Mouse (Mus musculus): ENCODE data around the gene Mvd. TPM values are rescaled to one million over a fixed set of nuclear protein-coding genes. Genes with fewer than 3 reads are reported as not detected.

Mvd gene
- polyA plus RNA-seq, 1 experiment = 68.7 TPM

DNA sequence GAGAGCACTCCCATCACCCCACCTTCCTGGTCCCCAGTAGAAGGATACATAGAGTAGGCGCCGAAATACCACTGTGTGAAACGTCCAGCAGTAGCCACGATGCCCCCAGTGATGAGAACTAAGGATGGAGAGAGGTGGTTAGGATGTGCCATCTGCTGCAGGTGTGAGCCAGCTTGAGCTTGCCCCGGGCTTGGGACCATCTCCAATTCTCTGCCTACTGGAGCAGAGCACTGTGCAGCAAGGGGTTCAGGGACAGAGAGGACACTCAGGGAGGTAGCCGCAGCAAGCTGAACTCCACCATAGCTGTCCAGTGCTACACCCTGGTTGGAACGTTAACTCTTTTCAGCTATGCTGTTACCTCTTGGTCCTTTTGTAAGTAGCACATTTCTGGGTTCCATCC, 15.6 kb downstream of the Mvd start:
- whole genome bisulfite sequencing = 74% methylated on average over 7 of the region's 7 CpGs
- peaks cover 7% of the 10 kb centered on the region; the same call in 1 of the 2 replicates for H3K4me1 ChIP-seq (ENCODE audit: control insufficient read depth, insufficient read depth, low read length)
- no peaks in the 10 kb centered on the region; the same call in none of the 2 replicates for H3K36me3 ChIP-seq (ENCODE audit: control insufficient read depth, insufficient read depth, low read length)
- no peaks in the 10 kb centered on the region for H3K27me3 ChIP-seq (replicated peaks; ENCODE audit: control insufficient read depth, insufficient read depth, low read length)
- no peak for DNase-seq
- H3K27ac ChIP-seq (ENCODE audit: insufficient read depth, low read depth, low read length) = no peak overlapping the region
- H3K4me3 ChIP-seq (ENCODE audit: insufficient read depth, low read depth, low read length) = no peak overlapping the region
- TF ChIP-seq POLR2A (IDR thresholded peaks at IDR 0.05; ENCODE audit: low read depth, low read length) (no peak), CTCF (conservative IDR thresholded peaks at IDR 0.05; ENCODE audit: insufficient read depth, insufficient read length, low read depth, low read length) (no peak)

DNA sequence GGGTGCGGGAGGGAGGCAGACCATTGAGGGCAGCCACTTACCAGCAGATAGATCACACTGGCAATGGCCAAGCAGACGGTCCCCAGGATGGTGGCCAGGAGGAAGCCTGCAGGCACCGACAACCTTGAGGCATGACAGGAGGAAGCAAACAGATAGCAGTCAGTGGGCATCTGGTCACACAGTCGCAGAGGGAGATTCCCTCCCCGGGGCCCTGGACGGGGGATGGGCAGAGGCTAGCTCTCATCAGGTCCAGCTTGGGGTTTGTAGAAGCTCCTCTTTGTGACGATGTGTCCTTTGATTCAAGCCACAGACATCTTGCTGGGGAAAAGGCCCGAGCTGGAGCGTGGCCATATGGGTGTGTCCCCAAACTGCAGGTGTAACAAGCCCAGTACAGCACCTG, 17.1 kb downstream of the Mvd start:
- TF ChIP-seq POLR2A (IDR thresholded peaks at IDR 0.05; ENCODE audit: low read depth, low read length) (no peak), CTCF (conservative IDR thresholded peaks at IDR 0.05; ENCODE audit: insufficient read depth, insufficient read length, low read depth, low read length) (no peak)
- 84% methylated on average over 9 of the region's 9 CpGs for WGBS
- Histone ChIP-seq H3K27ac (ENCODE audit: insufficient read depth, low read depth, low read length) (no peak overlapping the region), H3K4me3 (ENCODE audit: insufficient read depth, low read depth, low read length) (no peak overlapping the region), H3K4me1 (ENCODE audit: control insufficient read depth, insufficient read depth, low read length) (peaks cover 7% of the 10 kb centered on the region; the same call in 1 of the 2 replicates), H3K36me3 (ENCODE audit: control insufficient read depth, insufficient read depth, low read length) (no peaks in the 10 kb centered on the region; the same call in none of the 2 replicates), H3K27me3 (replicated peaks; ENCODE audit: control insufficient read depth, insufficient read depth, low read length) (no peaks in the 10 kb centered on the region)
- DNase-seq = no peak

DNA sequence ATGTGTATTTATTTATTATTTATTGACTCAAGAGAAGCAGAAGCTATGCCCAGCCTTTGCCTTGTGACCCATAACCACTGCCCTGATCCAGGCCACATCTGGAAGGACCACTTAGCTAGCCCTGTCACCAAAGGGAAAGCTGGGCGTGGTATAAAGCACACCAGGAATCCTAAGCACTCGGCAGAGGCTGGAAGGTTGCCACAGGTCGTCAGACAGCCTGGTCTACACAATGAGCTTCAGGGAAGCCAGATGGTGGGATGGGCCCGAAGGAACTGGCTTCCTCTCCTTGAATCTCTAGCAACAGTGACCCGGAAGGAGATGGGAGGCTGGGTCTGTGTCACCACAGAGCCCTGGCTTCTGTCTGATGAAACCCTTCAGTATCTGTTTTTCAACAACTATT, 19.6 kb downstream of the Mvd start:
- no peak overlapping the region for H3K4me3 ChIP-seq (ENCODE audit: insufficient read depth, low read depth, low read length)
- WGBS = 18% methylated on average over 5 of the region's 5 CpGs
- peak; percentile 65 for DNase-seq

DNA sequence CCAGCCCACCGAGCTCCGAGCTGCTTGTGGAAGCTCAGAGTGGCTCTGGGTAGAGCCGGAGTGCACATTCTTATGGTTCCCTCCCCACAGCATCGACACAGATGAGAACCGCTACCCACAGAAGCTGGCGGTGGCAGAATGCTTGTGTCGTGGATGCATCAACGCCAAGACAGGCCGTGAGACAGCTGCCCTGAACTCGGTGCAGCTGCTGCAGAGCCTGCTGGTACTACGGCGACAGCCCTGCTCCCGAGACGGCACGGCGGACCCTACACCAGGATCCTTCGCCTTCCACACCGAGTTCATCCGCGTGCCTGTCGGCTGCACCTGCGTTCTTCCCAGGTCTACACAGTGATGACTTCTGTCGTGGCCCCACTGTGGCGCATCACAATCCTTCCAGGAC, 20.0 kb downstream of the Mvd start:
- TF ChIP-seq CTCF (conservative IDR thresholded peaks at IDR 0.05; ENCODE audit: insufficient read depth, insufficient read length, low read depth, low read length) (no peak), POLR2A (IDR thresholded peaks at IDR 0.05; ENCODE audit: low read depth, low read length) (no peak)
- Histone ChIP-seq H3K27ac (ENCODE audit: insufficient read depth, low read depth, low read length) (no peak overlapping the region), H3K4me3 (ENCODE audit: insufficient read depth, low read depth, low read length) (no peak overlapping the region), H3K27me3 (replicated peaks; ENCODE audit: control insufficient read depth, insufficient read depth, low read length) (no peaks in the 10 kb centered on the region), H3K36me3 (ENCODE audit: control insufficient read depth, insufficient read depth, low read length) (no peaks in the 10 kb centered on the region; the same call in none of the 2 replicates), H3K4me1 (ENCODE audit: control insufficient read depth, insufficient read depth, low read length) (no peaks in the 10 kb centered on the region)
- 85% methylated on average over 24 of the region's 24 CpGs for WGBS
- no peak for DNase-seq

More for the DNA sequence above, 19.6 kb downstream of the Mvd start:
- Histone ChIP-seq H3K27me3 (replicated peaks; ENCODE audit: control insufficient read depth, insufficient read depth, low read length) (no peaks in the 10 kb centered on the region), H3K4me1 (ENCODE audit: control insufficient read depth, insufficient read depth, low read length) (no peaks in the 10 kb centered on the region), H3K27ac (ENCODE audit: insufficient read depth, low read depth, low read length) (no peak overlapping the region), H3K36me3 (ENCODE audit: control insufficient read depth, insufficient read depth, low read length) (no peaks in the 10 kb centered on the region; the same call in none of the 2 replicates)
- TF ChIP-seq CTCF (conservative IDR thresholded peaks at IDR 0.05; ENCODE audit: insufficient read depth, insufficient read length, low read depth, low read length) = no peak
- TF ChIP-seq POLR2A (IDR thresholded peaks at IDR 0.05; ENCODE audit: low read depth, low read length) = no peak

DNA sequence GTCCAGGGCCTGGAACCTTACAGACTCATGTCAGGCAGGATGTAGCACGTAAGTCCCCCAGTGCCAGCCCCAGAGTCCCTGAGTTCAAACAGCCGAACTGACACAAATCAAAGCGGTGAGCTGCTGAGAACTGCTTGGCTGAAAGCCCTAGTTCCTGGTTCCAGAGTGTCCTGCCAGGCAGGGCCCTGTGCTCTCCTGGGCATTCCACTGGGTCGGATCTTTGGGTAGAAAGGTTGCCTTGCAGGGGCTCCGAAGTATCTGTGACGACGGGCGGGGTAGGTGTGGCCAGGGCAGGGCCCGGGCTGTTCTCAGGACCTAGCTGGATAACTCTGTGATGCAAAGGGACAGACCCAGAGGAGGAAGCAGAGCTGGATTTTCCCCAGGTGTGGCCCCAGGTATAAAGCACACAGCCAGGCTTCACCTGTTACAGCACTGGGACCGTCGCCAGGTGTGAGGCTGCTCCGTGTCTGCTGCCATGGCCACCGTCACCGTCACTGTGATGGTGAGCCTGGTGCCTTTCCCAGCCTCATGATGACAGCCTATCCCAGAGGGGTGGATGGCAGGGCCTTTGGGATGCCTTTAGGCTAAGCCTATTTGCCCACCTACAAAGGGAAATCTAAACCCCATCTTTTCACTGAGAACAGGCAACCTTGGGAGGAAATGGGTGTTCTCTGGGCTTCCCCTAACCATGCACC, 21.7 kb downstream of the Mvd start, which contains the start of gene Il17c:
Gene Il17c (plus strand): TSS at position 645 of the 695 bp plus-strand sequence.
- 54% methylated on average over 14 of the region's 14 CpGs for WGBS
- no peaks in the 10 kb centered on the region; the same call in none of the 2 replicates for H3K36me3 ChIP-seq (ENCODE audit: control insufficient read depth, insufficient read depth, low read length)
- TF ChIP-seq POLR2A (IDR thresholded peaks at IDR 0.05; ENCODE audit: low read depth, low read length) (no peak), CTCF (conservative IDR thresholded peaks at IDR 0.05; ENCODE audit: insufficient read depth, insufficient read length, low read depth, low read length) (no peak)
- DNase-seq = peak; percentile 64
- no peak within 1 kb of the TSS for H3K27ac ChIP-seq (ENCODE audit: insufficient read depth, low read depth, low read length)
- H3K4me1 ChIP-seq (ENCODE audit: control insufficient read depth, insufficient read depth, low read length) = 0 out of 2 replicates have a peak, but pooled peaks cover 3% of the 10 kb centered on the region
- H3K27me3 ChIP-seq (replicated peaks; ENCODE audit: control insufficient read depth, insufficient read depth, low read length) = no peaks in the 10 kb centered on the region
- H3K4me3 ChIP-seq (ENCODE audit: insufficient read depth, low read depth, low read length) = no peak within 1 kb of the TSS

DNA sequence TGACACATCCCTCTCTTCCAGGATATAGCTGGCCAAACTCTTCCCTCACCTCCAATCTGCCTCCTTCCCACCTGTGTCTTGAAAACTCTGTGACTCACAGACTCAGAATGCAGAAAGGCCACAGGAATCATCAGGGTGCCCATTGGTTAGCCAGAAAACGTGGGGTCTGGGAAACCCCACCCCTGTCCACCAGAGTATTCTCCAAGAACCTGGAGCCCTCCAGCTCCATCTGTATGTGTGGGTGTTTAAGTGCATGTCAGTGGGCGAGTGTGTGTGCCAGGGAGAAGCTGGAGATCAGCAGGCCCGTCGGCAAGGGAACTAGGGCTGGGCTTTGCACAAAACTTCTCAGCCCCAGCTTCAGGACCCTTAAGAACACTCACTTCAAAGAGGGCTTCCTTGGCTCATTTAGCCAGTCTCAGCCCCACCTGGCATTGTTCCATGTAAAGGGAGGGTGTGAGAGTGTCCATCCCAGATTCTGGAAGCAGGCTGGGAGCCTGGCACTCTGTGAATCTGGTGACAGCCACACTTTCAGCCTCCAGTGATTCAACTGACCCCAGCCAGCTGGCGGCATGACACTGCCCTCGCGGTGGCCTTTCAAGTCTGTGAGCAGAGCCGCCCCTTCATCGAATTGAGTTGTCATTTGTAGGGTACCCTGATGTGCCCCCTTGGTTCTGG, 23.2 kb downstream of the Mvd start:
- WGBS = 62% methylated on average over 9 of the region's 9 CpGs
- Histone ChIP-seq H3K4me1 (ENCODE audit: control insufficient read depth, insufficient read depth, low read length) (0 out of 2 replicates have a peak, but pooled peaks cover 3% of the 10 kb centered on the region), H3K27me3 (replicated peaks; ENCODE audit: control insufficient read depth, insufficient read depth, low read length) (no peaks in the 10 kb centered on the region), H3K4me3 (ENCODE audit: insufficient read depth, low read depth, low read length) (no peak overlapping the region), H3K27ac (ENCODE audit: insufficient read depth, low read depth, low read length) (no peak overlapping the region), H3K36me3 (ENCODE audit: control insufficient read depth, insufficient read depth, low read length) (peaks cover 4% of the 10 kb centered on the region; the same call in 1 of the 2 replicates)
- no peak for TF ChIP-seq POLR2A (IDR thresholded peaks at IDR 0.05; ENCODE audit: low read depth, low read length)
- no peak for TF ChIP-seq CTCF (conservative IDR thresholded peaks at IDR 0.05; ENCODE audit: insufficient read depth, insufficient read length, low read depth, low read length)
- DNase-seq = no peak

DNA sequence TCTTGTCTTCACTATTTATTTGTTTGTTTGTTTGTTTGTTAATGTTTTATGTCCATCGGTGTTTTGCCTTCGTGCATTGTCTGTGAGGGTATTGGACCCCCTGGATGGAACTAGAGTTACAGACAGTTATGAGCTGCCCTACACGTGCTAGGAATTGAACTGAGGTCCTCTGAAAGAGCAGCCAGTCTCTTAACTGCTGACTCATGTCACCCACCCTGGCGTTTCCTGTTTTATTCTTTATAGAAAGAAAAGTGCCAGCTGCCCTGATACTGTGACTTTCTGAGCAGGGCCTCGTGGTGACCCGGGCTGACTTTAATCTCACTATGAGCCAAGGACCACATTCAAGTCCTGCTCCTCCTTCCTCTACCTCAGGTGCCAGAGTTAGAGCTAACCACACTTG, 27.7 kb downstream of the Mvd start:
- Histone ChIP-seq H3K4me1 (ENCODE audit: control insufficient read depth, insufficient read depth, low read length) (0 out of 2 replicates have a peak, but pooled peaks cover 3% of the 10 kb centered on the region), H3K36me3 (ENCODE audit: control insufficient read depth, insufficient read depth, low read length) (peaks cover 5% of the 10 kb centered on the region), H3K27me3 (replicated peaks; ENCODE audit: control insufficient read depth, insufficient read depth, low read length) (no peaks in the 10 kb centered on the region), H3K27ac (ENCODE audit: insufficient read depth, low read depth, low read length) (no peak overlapping the region), H3K4me3 (ENCODE audit: insufficient read depth, low read depth, low read length) (no peak overlapping the region)
- WGBS = 78% methylated on average over 6 of the region's 6 CpGs
- TF ChIP-seq CTCF (conservative IDR thresholded peaks at IDR 0.05; ENCODE audit: insufficient read depth, insufficient read length, low read depth, low read length) (no peak), POLR2A (IDR thresholded peaks at IDR 0.05; ENCODE audit: low read depth, low read length) (no peak)
- no peak for DNase-seq
